Mouse (Mus musculus): ENCODE data around the gene Cyp26a1. TPM values are rescaled to one million over a fixed set of nuclear protein-coding genes. Genes with fewer than 3 reads are reported as not detected.

Cyp26a1 gene
- polyA plus RNA-seq, 1 experiment from 2014 or later: 0.70 TPM

GRCm38 (mm10) chr19:37686347-37686746 lies 11.3 kb upstream of the Cyp26a1 start:
- Histone ChIP-seq H3K27me3 (replicated peaks) (peaks cover 94% of the 10 kb centered on the region), H3K36me3 (no peaks in the 10 kb centered on the region), H3K4me2 (no peak overlapping the region), H3K4me1 (replicated peaks) (peaks cover 23% of the 10 kb centered on the region), H3K4me3 (no peak overlapping the region), H3K9me3 (replicated peaks) (no peaks in the 10 kb centered on the region), H3K9ac (no peak overlapping the region), H3K27ac (ENCODE audit: poor library complexity, severe bottlenecking) (no peak overlapping the region)
- ATAC-seq (ENCODE audit: insufficient number of reproducible peaks, low FRiP score): no peak
- WGBS: 14% methylated on average over 23 of the region's 23 CpGs

- Histone ChIP-seq H3K36me3 (no peaks in the 10 kb centered on the region), H3K4me3 (peak overlapping the region; percentile 23), H3K4me2 (peak overlapping the region; percentile 46), H3K9ac (no peak overlapping the region), H3K27ac (ENCODE audit: poor library complexity, severe bottlenecking) (no peak overlapping the region), H3K4me1 (replicated peaks) (peaks cover 23% of the 10 kb centered on the region), H3K9me3 (replicated peaks) (no peaks in the 10 kb centered on the region), H3K27me3 (replicated peaks) (peaks cover 97% of the 10 kb centered on the region)
- 5% methylated on average over 62 of the region's 62 CpGs for WGBS
- ATAC-seq (ENCODE audit: insufficient number of reproducible peaks, low FRiP score): no peak
Measured at GRCm38 (mm10) chr19:37686941-37687850, 10.4 kb upstream of the Cyp26a1 start.

- ATAC-seq (ENCODE audit: insufficient number of reproducible peaks, low FRiP score): no peak
- peaks cover 100% of the 10 kb centered on the region for H3K27me3 ChIP-seq (replicated peaks)
- H3K4me3 ChIP-seq: no peak overlapping the region
- WGBS: 57% methylated on average over 5 of the region's 5 CpGs
- H3K4me1 ChIP-seq (replicated peaks): peaks cover 30% of the 10 kb centered on the region
- H3K4me2 ChIP-seq: no peak overlapping the region
- H3K36me3 ChIP-seq: no peaks in the 10 kb centered on the region
- H3K9me3 ChIP-seq (replicated peaks): no peaks in the 10 kb centered on the region
- no peak overlapping the region for H3K27ac ChIP-seq (ENCODE audit: poor library complexity, severe bottlenecking)
- no peak overlapping the region for H3K9ac ChIP-seq
Measured at GRCm38 (mm10) chr19:37689478-37689877, 8.1 kb upstream of the Cyp26a1 start.

- ATAC-seq (ENCODE audit: insufficient number of reproducible peaks, low FRiP score): no peak
Measured at GRCm38 (mm10) chr19:37690716-37691115, 6.9 kb upstream of the Cyp26a1 start.

GRCm38 (mm10) chr19:37692879-37693278 lies 4.7 kb upstream of the Cyp26a1 start:
- peak overlapping the region; percentile 72 for H3K4me2 ChIP-seq
- H3K4me3 ChIP-seq: peak overlapping the region; percentile 42
- H3K9ac ChIP-seq: 0 out of 2 replicates have a peak overlapping the region, but pooled peaks have one; percentile 44
- ATAC-seq (ENCODE audit: insufficient number of reproducible peaks, low FRiP score): no peak
- H3K27me3 ChIP-seq (replicated peaks): peaks cover 100% of the 10 kb centered on the region
- peaks cover 35% of the 10 kb centered on the region for H3K4me1 ChIP-seq (replicated peaks)
- H3K27ac ChIP-seq (ENCODE audit: poor library complexity, severe bottlenecking): no peak overlapping the region
- H3K9me3 ChIP-seq (replicated peaks): no peaks in the 10 kb centered on the region
- no peaks in the 10 kb centered on the region for H3K36me3 ChIP-seq
- 2% methylated on average over 40 of the region's 40 CpGs for WGBS

More at GRCm38 (mm10) chr19:37690716-37691115, 6.9 kb upstream of the Cyp26a1 start:
- Histone ChIP-seq H3K27ac (ENCODE audit: poor library complexity, severe bottlenecking) (no peak overlapping the region), H3K4me2 (peak overlapping the region; percentile 45), H3K4me1 (replicated peaks) (peaks cover 24% of the 10 kb centered on the region), H3K36me3 (no peaks in the 10 kb centered on the region), H3K9ac (no peak overlapping the region), H3K9me3 (replicated peaks) (no peaks in the 10 kb centered on the region), H3K4me3 (peak overlapping the region; percentile 13; the same call in 1 of the 2 replicates), H3K27me3 (replicated peaks) (peaks cover 100% of the 10 kb centered on the region)
- 10% methylated on average over 29 of the region's 29 CpGs for WGBS

- Histone ChIP-seq H3K27me3 (replicated peaks) (peaks cover 100% of the 10 kb centered on the region), H3K36me3 (no peaks in the 10 kb centered on the region), H3K4me1 (replicated peaks) (peaks cover 47% of the 10 kb centered on the region), H3K4me3 (no peak overlapping the region), H3K27ac (ENCODE audit: poor library complexity, severe bottlenecking) (no peak overlapping the region), H3K9me3 (replicated peaks) (no peaks in the 10 kb centered on the region), H3K4me2 (no peak overlapping the region), H3K9ac (no peak overlapping the region)
- 52% methylated on average over 13 of the region's 13 CpGs for WGBS
- no peak for ATAC-seq (ENCODE audit: insufficient number of reproducible peaks, low FRiP score)
Measured at GRCm38 (mm10) chr19:37695146-37695545, 2.5 kb upstream of the Cyp26a1 start.

GRCm38 (mm10) chr19:37695762-37696602 lies 1.6 kb upstream of the Cyp26a1 start:
- no peaks in the 10 kb centered on the region for H3K36me3 ChIP-seq
- H3K4me3 ChIP-seq: peak overlapping the region; percentile 49
- no peak overlapping the region for H3K9ac ChIP-seq
- peak overlapping the region; percentile 88 for H3K4me2 ChIP-seq
- H3K27ac ChIP-seq (ENCODE audit: poor library complexity, severe bottlenecking): no peak overlapping the region
- H3K27me3 ChIP-seq (replicated peaks): peaks cover 100% of the 10 kb centered on the region
- 3% methylated on average over 42 of the region's 42 CpGs for WGBS
- no peak for ATAC-seq (ENCODE audit: insufficient number of reproducible peaks, low FRiP score)
- H3K4me1 ChIP-seq (replicated peaks): peaks cover 44% of the 10 kb centered on the region
- no peaks in the 10 kb centered on the region for H3K9me3 ChIP-seq (replicated peaks)

GRCm38 (mm10) chr19:37696603-37697334 lies 829 bp upstream of the Cyp26a1 start:
- H3K27me3 ChIP-seq (replicated peaks): peaks cover 95% of the 10 kb centered on the region
- ATAC-seq (ENCODE audit: insufficient number of reproducible peaks, low FRiP score): no peak
- H3K4me1 ChIP-seq (replicated peaks): peaks cover 44% of the 10 kb centered on the region
- no peaks in the 10 kb centered on the region for H3K36me3 ChIP-seq
- H3K9ac ChIP-seq: no peak overlapping the region
- peak overlapping the region; percentile 88 for H3K4me2 ChIP-seq
- H3K4me3 ChIP-seq: peak overlapping the region; percentile 49
- no peaks in the 10 kb centered on the region for H3K9me3 ChIP-seq (replicated peaks)
- 2% methylated on average over 22 of the region's 22 CpGs for WGBS
- no peak overlapping the region for H3K27ac ChIP-seq (ENCODE audit: poor library complexity, severe bottlenecking)

GRCm38 (mm10) chr19:37697335-37697636 lies 312 bp upstream of the Cyp26a1 start:
- H3K27ac ChIP-seq (ENCODE audit: poor library complexity, severe bottlenecking): no peak overlapping the region
- H3K4me2 ChIP-seq: peak overlapping the region; percentile 88
- no peaks in the 10 kb centered on the region for H3K9me3 ChIP-seq (replicated peaks)
- H3K4me1 ChIP-seq (replicated peaks): peaks cover 47% of the 10 kb centered on the region
- no peaks in the 10 kb centered on the region for H3K36me3 ChIP-seq
- under 1% methylated on average over 18 of the region's 18 CpGs for WGBS
- no peak for ATAC-seq (ENCODE audit: insufficient number of reproducible peaks, low FRiP score)
- H3K27me3 ChIP-seq (replicated peaks): peaks cover 95% of the 10 kb centered on the region
- H3K9ac ChIP-seq: no peak overlapping the region
- H3K4me3 ChIP-seq: peak overlapping the region; percentile 49

GRCm38 (mm10) chr19:37698273-37699160 lies 919 bp downstream of the Cyp26a1 start:
- H3K27ac ChIP-seq (ENCODE audit: poor library complexity, severe bottlenecking): no peak overlapping the region
- 1% methylated on average over 63 of the region's 63 CpGs for WGBS
- no peaks in the 10 kb centered on the region for H3K9me3 ChIP-seq (replicated peaks)
- H3K4me1 ChIP-seq (replicated peaks): peaks cover 40% of the 10 kb centered on the region
- peaks cover 95% of the 10 kb centered on the region for H3K27me3 ChIP-seq (replicated peaks)
- ATAC-seq (ENCODE audit: insufficient number of reproducible peaks, low FRiP score): no peak
- H3K9ac ChIP-seq: no peak overlapping the region
- H3K36me3 ChIP-seq: no peaks in the 10 kb centered on the region
- peak overlapping the region; percentile 88 for H3K4me2 ChIP-seq
- peak overlapping the region; percentile 49 for H3K4me3 ChIP-seq
